Mouse (Mus musculus) heart, postnatal 25 days (tissue): ENCODE results near the gene Glp1r. TPM values are rescaled to one million over a fixed set of nuclear protein-coding genes. Genes with fewer than 3 reads are reported as not detected.

Source experiments
- DNase-seq: peaks from one replicate; pipeline ENCODE4 v3.0.0; 2022; ENCODE audit warnings: low spot score
- intact Hi-C: fragments of 180-260 bp; cut with DNase I; formaldehyde crosslinking; loops from one replicate; pipeline ENCODE4 v1.15.1; 2025
- total RNA-seq, 2 experiments: library from RNA; stranded (reverse); gene quantifications; 2 replicates each; pipeline ENCODE4 v1.2.3; 2021

Glp1r gene
- total RNA-seq: under 1 TPM; 0.44 to 0.59 TPM

- no peak for DNase-seq
- intact Hi-C loops: no loop called here
These were observed at the start of gene Glp1r for GRCm38 (mm10) chr17:30901627-30902026. Gene Glp1r, plus strand, starts transcription at chr17:30901817.

- intact Hi-C loops: no loop called here
- DNase-seq: no peak
These were observed 49.3 kb upstream of the Glp1r start for GRCm38 (mm10) chr17:30852345-30852744.

GRCm38 (mm10) chr17:30857347-30857746, 44.3 kb upstream of the Glp1r start:
- intact Hi-C loops: no loop called here
- no peak for DNase-seq

- intact Hi-C loops: no loop called here
- DNase-seq: no peak
These were observed 42.9 kb upstream of the Glp1r start for GRCm38 (mm10) chr17:30858586-30859259.

- DNase-seq: no peak
- intact Hi-C loops: no loop called here
These were observed 41.5 kb upstream of the Glp1r start for GRCm38 (mm10) chr17:30859989-30860585.

- intact Hi-C loops: no loop called here
- DNase-seq: no peak
These were observed 41.0 kb upstream of the Glp1r start for GRCm38 (mm10) chr17:30860606-30861005.

GRCm38 (mm10) chr17:30866281-30866680, 35.3 kb upstream of the Glp1r start:
- intact Hi-C loops: no loop called here
- DNase-seq: no peak

GRCm38 (mm10) chr17:30866966-30867365, 34.7 kb upstream of the Glp1r start:
- no peak for DNase-seq
- intact Hi-C loops: no loop called here

- intact Hi-C loops: loop anchor here (5.0 kb wide), 1 partner anchor 494 kb away; no protein-coding TSS in a partner anchor
- DNase-seq: no peak
These were observed 30.6 kb upstream of the Glp1r start for GRCm38 (mm10) chr17:30871040-30871439.

- DNase-seq: no peak
- intact Hi-C loops: loop anchor here (5.0 kb wide), 1 partner anchor 497 kb away; no protein-coding TSS in a partner anchor
These were observed 27.3 kb upstream of the Glp1r start for GRCm38 (mm10) chr17:30874276-30874675.

GRCm38 (mm10) chr17:30877456-30877855, 24.2 kb upstream of the Glp1r start:
- intact Hi-C loops: no loop called here
- DNase-seq: no peak

GRCm38 (mm10) chr17:30878626-30879025, 23.0 kb upstream of the Glp1r start:
- intact Hi-C loops: no loop called here
- DNase-seq: no peak

GRCm38 (mm10) chr17:30880391-30880790, 21.2 kb upstream of the Glp1r start:
- DNase-seq: no peak
- intact Hi-C loops: loop anchor here (5.0 kb wide), 1 partner anchor 498 kb away; no protein-coding TSS in a partner anchor

GRCm38 (mm10) chr17:30881001-30881400, 20.6 kb upstream of the Glp1r start:
- DNase-seq: no peak
- intact Hi-C loops: loop anchor here (5.0 kb wide), 1 partner anchor 499 kb away; no protein-coding TSS in a partner anchor

GRCm38 (mm10) chr17:30882206-30882605, 19.4 kb upstream of the Glp1r start:
- intact Hi-C loops: loop anchor here (5.0 kb wide), 1 partner anchor 500 kb away; no protein-coding TSS in a partner anchor

GRCm38 (mm10) chr17:30883534-30883933, 18.1 kb upstream of the Glp1r start:
- no peak for DNase-seq
- intact Hi-C loops: loop anchor here (5.0 kb wide), 1 partner anchor 501 kb away; no protein-coding TSS in a partner anchor

More at GRCm38 (mm10) chr17:30882206-30882605, 19.4 kb upstream of the Glp1r start:
- no peak for DNase-seq

GRCm38 (mm10) chr17:30892086-30892485, 9.5 kb upstream of the Glp1r start:
- intact Hi-C loops: no loop called here

GRCm38 (mm10) chr17:30892730-30893129, 8.9 kb upstream of the Glp1r start:
- intact Hi-C loops: no loop called here
- DNase-seq: no peak

More at GRCm38 (mm10) chr17:30892086-30892485, 9.5 kb upstream of the Glp1r start:
- no peak for DNase-seq

GRCm38 (mm10) chr17:30897075-30897474, 4.5 kb upstream of the Glp1r start:
- no peak for DNase-seq
- intact Hi-C loops: no loop called here

GRCm38 (mm10) chr17:30904096-30904495, 2.5 kb downstream of the Glp1r start:
- DNase-seq: no peak
- intact Hi-C loops: no loop called here

- intact Hi-C loops: no loop called here
These were observed 6.0 kb downstream of the Glp1r start for GRCm38 (mm10) chr17:30907577-30907976.

More at GRCm38 (mm10) chr17:30907577-30907976, 6.0 kb downstream of the Glp1r start:
- DNase-seq: no peak
